Mouse (Mus musculus) bone marrow macrophage, adult 2 months (primary cell): ENCODE measurements at regions not wholly inside any gene's neighbourhood (a gene's known extent, or its start where the extent isn't known, plus 50 kb on each side); places are given as distances from the start of the nearest gene placed in this dataset.
A peak's percentile ranks its signal among the peaks of the same experiment; 100 is the strongest.

Experiments used
- H3K27ac ChIP-seq: 2 replicates; pipeline ENCODE4 v1.5.1; 2012; ENCODE audit warnings: low read depth, low read length; ENCODE audit not compliant: insufficient read depth
- H3K4me1 ChIP-seq: 2 replicates; pipeline ENCODE4 v1.6.1; 2012; ENCODE audit warnings: low read length; ENCODE audit not compliant: control insufficient read depth, insufficient read depth
- H3K4me3 ChIP-seq: 2 replicates; pipeline ENCODE4 v1.5.1; 2012; ENCODE audit warnings: mild to moderate bottlenecking, low read length, moderate library complexity; ENCODE audit not compliant: insufficient read depth
- CTCF ChIP-seq: IDR thresholded peaks from 2 replicates; pipeline ENCODE4 v1.5.1; 2012; ENCODE audit warnings: low read depth, mild to moderate bottlenecking, low read length, moderate library complexity
- POLR2A ChIP-seq: IDR thresholded peaks from 2 replicates; pipeline ENCODE4 v1.6.1; 2012; ENCODE audit warnings: mild to moderate bottlenecking, low read depth, low read length, borderline replicate concordance

DNA sequence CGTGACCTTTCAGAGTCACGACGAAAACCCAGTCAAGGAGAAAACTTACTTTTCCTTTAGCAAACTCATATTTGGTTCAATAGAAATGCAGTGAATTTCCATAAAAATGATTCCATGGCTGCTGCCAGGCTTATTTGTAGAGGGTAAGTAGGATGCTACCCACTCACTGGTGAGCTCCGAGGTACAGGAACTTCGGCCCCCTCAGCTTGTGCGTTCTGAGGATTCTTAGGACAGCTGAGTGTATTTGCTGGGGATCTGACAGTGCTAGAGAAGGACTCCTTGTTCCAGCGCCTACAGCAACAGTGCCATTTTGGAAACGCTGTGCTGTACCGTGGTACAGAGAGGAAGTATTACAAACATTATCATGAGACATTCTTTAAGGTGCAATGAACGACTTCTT, 210.4 kb downstream of the Enc1 start:
- Histone ChIP-seq H3K27ac (no peak overlapping the region), H3K4me3 (no peak overlapping the region), H3K4me1 (0 out of 2 replicates have a peak, but pooled peaks cover 2% of the 10 kb centered on the region)
- TF ChIP-seq CTCF (no peak), POLR2A (no peak)

GRCm38 (mm10) chr13:97448123-97448522, 207.2 kb downstream of the Enc1 start:
- H3K4me3 ChIP-seq: no peak overlapping the region
- no peak for TF ChIP-seq POLR2A
- TF ChIP-seq CTCF: no peak

GRCm38 (mm10) chr13:97443731-97444428, 203.0 kb downstream of the Enc1 start:
- no peak overlapping the region for H3K27ac ChIP-seq
- no peak overlapping the region for H3K4me3 ChIP-seq
- TF ChIP-seq CTCF (no peak), POLR2A (no peak)
- peaks cover 29% of the 10 kb centered on the region for H3K4me1 ChIP-seq

More at GRCm38 (mm10) chr13:97448123-97448522, 207.2 kb downstream of the Enc1 start:
- peaks cover 9% of the 10 kb centered on the region for H3K4me1 ChIP-seq
- H3K27ac ChIP-seq: no peak overlapping the region

- H3K27ac ChIP-seq: 0 out of 2 replicates have a peak overlapping the region, but pooled peaks have one; percentile 66
- H3K4me1 ChIP-seq: peaks cover 29% of the 10 kb centered on the region
- TF ChIP-seq POLR2A (no peak), CTCF (no peak)
- no peak overlapping the region; the same call in 1 of the 2 replicates for H3K4me3 ChIP-seq
Observed at GRCm38 (mm10) chr13:97442806-97443205, 201.9 kb downstream of the Enc1 start.

DNA sequence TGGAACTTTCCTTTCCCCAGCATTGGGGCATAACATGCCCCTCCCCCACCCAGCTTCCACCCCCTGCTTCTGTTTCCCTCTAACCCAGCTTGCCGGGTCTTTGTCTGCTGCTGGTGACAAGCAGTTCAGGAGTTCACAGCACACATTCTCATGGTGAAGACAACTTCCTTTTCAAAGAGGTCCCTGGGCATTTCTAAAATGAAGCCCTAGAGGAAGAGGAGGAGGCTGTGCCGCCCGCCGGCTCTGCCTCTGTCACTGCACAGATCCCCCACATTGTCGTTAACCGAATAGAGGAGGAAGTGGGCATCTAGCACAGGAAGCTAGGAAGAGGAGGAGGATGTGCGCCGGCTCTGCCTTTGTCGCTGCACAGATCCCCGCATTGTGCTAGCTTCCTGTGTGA, 201.4 kb downstream of the Enc1 start:
- Histone ChIP-seq H3K4me1 (peaks cover 29% of the 10 kb centered on the region), H3K4me3 (peak overlapping the region; percentile 27), H3K27ac (peak overlapping the region; percentile 66)
- TF ChIP-seq CTCF (no peak), POLR2A (no peak)

GRCm38 (mm10) chr13:97441803-97442202, 200.9 kb downstream of the Enc1 start:
- Histone ChIP-seq H3K4me3 (no peak overlapping the region), H3K27ac (peak overlapping the region; percentile 66), H3K4me1 (peaks cover 29% of the 10 kb centered on the region)
- TF ChIP-seq CTCF (no peak), POLR2A (no peak)

DNA sequence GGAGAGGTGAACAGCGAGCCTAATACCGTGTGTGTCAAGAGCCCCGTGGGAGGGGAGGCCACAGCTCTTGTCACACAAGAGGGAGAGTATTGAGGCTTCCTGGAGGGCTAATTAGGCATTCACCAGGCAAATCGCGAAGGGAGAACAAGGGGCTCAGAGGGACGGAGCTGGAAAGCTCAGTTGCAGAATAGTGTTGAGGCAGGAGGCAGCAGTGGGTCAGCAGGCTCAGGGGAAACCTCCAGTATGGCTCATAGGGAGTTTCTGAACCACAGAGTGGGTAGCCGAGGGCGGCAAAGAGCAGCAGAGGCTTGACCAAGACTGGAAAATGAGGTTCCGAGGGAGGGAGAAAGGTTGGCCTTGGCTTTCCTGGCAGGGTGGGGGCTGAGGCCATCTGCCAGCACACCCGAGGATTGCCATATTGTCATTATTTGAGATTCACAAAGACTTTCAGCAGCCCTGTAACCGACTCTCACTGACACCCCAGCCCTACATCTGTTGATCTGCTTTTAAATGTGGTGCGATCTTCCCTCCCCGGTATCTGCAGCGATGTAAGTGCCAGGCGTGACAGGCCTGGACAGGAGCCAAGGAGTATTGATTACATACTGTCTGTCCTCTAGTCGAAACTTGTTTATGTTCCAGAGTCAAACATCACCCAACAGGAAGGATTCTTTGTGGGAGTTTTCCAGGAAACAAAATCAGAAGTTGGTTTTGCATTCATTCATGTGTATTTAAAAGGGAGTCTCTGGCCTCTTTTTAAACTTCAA, 198.5 kb downstream of the Enc1 start:
- no peak for TF ChIP-seq POLR2A
- TF ChIP-seq CTCF: no peak
- H3K4me3 ChIP-seq: no peak overlapping the region
- H3K27ac ChIP-seq: no peak overlapping the region
- H3K4me1 ChIP-seq: peaks cover 29% of the 10 kb centered on the region

- no peak overlapping the region for H3K27ac ChIP-seq
- peaks cover 24% of the 10 kb centered on the region for H3K4me1 ChIP-seq
- no peak for TF ChIP-seq POLR2A
- TF ChIP-seq CTCF: no peak
- no peak overlapping the region for H3K4me3 ChIP-seq
Observed at GRCm38 (mm10) chr13:97438692-97439091, 197.8 kb downstream of the Enc1 start.

DNA sequence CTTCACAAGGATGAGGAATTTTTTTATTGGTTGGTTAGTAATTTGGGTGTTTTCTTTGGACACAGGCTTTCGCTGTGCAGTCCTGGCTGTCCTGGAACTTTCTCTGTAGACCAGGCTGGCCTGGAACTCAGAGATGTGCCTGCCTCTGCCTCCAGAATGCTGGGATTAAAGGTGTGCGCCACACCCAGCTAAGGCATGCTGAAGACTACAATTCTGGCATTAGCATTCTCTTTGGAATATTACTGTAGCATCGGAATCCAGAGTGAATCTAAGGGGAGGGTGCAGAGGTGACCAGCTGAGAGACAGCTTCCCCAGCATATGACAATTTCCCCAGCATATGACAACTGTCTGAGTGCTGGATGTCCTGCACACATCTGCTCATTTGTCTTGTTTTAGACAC, 197.4 kb downstream of the Enc1 start:
- Histone ChIP-seq H3K4me1 (peaks cover 23% of the 10 kb centered on the region), H3K4me3 (no peak overlapping the region), H3K27ac (no peak overlapping the region)
- no peak for TF ChIP-seq POLR2A
- no peak for TF ChIP-seq CTCF
